Mouse (Mus musculus): Measurements from ENCODE around the gene Kri1.

- TF ChIP-seq CTCF (IDR thresholded peaks at IDR 0.05; ENCODE audit: insufficient read depth, low read depth, low read length) (no peak), POLR2A (IDR thresholded peaks at IDR 0.05; ENCODE audit: insufficient read depth, low read depth, low read length) (no peak)
Measured at GRCm38 (mm10) chr9:21239465-21239848, 48.3 kb downstream of the Kri1 start.

Measured in olfactory bulb, adult 2 months (tissue).